Mouse (Mus musculus) small intestine, adult 2 months (tissue): ENCODE data around the gene Pfpl.

Experiments
- CTCF ChIP-seq: fragments of 200-500 bp; IDR thresholded peaks from 2 replicates; pipeline ENCODE4 v1.5.1; 2012; ENCODE audit warnings: low read depth, mild to moderate bottlenecking, control low read depth, inconsistent platforms, low read length, moderate library complexity, mixed read lengths; ENCODE audit not compliant: insufficient replicate concordance, insufficient read length; ENCODE audit errors: extremely low read depth
- POLR2A ChIP-seq: fragments of 200-500 bp; IDR thresholded peaks from 2 replicates; pipeline ENCODE4 v1.6.1; 2012; ENCODE audit warnings: low read depth, mild to moderate bottlenecking, control low read depth, inconsistent platforms, low read length, moderate library complexity

DNA sequence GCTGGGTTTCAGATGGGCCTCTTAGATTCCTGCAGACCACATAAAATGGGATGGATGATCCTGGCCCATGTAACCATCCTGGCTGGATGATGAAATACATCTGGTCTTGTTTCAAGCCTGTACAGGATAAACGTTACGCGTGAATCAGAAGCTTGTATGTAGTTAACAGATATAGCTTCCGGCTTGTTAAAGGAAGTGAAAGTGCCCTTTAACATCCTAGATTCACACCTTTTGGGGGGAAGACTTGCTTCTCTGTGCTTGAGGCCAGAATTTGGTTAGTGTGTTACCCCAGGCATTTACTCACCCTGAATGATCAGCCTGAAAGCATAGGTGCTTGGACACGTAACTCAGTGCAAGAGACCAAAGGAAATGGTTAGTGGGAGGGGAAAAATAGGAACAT lies 604 bp upstream of the Pfpl start:
- TF ChIP-seq POLR2A (no peak), CTCF (no peak)
